Mouse (Mus musculus) urinary bladder, postnatal 10 days (tissue): ENCODE measurements around the gene 1700088E04Rik.
A peak's percentile ranks its signal among the peaks of the same experiment; 100 is the strongest.

Experiments used
- DNase-seq: peaks from one replicate; pipeline ENCODE4 v3.0.0; 2022; ENCODE audit warnings: low spot score

The 1700088E04Rik gene

DNA sequence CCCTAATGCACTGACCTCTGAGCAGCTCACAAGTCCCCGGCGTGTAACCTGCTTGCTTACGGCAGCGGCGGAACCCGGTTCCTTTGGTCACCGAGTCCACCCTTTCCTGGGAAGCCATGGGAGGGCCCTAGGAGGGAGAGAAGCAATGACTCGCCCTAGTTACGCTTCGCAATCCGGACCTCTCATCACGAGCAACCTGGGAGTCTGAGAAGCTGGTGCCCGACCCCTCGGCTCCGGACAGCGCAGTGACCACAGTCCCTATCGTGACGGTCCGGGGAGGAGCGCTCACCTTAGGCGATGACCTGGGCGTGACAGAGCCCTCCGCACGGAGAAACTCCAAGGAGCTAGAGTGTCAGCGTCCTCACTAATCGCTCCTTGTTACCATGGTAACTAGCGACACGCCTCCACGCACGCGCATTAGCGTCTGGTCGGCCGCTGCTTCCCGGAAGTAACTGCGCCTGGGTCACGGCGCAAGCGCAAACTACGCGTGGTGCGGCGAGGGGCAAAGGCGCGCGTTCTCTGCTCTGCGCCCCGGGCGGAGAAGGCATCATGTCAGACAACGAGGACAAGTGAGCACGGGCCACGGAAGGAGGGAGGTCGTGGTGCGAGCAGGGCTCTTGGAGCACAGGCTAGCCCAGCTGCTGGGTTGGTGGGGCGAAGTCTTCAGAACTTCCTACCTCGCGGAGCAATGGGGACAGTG lies at the start of gene 1700088E04Rik, which contains the start of gene Polr2f:
Gene 1700088E04Rik (minus strand): TSS at position 388 of the 700 bp plus-strand sequence.
Gene Polr2f (plus strand): TSS at position 144 of the 700 bp plus-strand sequence.
- DNase-seq = peak; percentile 75

GRCm38 (mm10) chr15:79187819-79188218 lies 46.8 kb upstream of the 1700088E04Rik start:
- no peak for DNase-seq

- DNase-seq = no peak
Measured at GRCm38 (mm10) chr15:79185213-79185612, 44.2 kb upstream of the 1700088E04Rik start.

GRCm38 (mm10) chr15:79176905-79177304 lies 35.9 kb upstream of the 1700088E04Rik start:
- DNase-seq = no peak

DNA sequence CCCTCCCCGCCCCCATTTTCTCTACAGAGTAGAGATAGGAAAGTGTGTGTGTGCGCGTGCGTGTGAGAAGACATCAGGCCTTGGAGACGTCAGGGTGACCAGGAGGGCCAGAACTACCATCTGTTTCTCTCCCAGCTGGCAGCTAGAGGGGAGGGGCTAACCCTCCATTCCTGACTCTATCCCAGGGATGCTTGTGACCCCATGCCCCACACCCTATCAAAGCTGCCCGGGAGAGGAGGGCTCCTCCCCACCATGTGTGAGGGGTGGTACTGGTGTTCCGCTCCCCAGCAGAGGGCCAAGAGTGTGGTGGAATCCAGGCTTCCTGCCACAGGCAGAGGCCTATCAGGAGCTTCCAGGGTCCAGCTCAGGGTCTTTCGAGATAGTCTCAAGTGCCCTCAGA lies 25.7 kb upstream of the 1700088E04Rik start:
- no peak for DNase-seq

DNA sequence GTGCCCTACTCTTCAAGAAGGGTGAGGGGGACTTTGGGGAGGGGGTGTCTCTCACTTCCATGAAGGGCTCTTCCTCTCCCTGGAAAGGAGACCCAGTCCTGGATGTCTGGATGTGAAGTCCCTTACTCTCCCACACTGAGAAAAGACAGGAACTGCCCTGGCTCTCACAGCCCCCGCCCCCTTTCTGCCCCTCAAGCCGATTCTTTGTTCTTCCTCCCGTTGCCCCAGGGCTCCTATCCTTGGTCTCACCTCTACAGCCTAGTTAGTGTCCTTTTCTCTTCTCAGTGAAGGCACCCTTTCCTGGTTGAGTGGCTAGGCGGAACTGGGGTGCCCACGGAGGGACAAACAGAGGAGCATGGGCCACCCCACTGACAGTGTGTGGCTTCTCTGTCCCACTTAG lies 24.1 kb upstream of the 1700088E04Rik start, which contains the start of gene Sox10:
Gene Sox10 (minus strand): TSS at position 101 of the 400 bp plus-strand sequence.
- DNase-seq = no peak

DNA sequence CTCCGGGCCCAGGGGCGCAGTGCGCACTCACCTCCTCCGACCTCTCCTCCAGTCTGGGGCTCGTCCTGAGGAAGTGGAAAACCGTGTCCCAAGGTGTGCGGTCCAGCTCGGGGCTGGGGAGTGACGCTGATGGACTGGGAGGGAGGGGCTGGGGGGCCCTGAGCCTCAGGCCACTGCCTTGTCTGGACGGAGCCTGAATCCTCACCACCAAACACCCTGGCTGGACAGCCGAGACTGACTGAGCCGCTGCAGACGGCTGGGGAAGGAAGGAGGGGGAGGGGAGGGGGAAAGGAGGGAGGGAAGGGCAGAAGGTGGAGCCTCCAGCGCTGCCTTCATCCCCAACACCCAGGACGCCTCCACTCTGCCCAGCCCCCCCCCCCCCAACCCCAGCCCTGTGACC lies 23.2 kb upstream of the 1700088E04Rik start:
- DNase-seq = no peak

- DNase-seq = no peak
Measured at GRCm38 (mm10) chr15:79162822-79163221, 21.8 kb upstream of the 1700088E04Rik start.

DNA sequence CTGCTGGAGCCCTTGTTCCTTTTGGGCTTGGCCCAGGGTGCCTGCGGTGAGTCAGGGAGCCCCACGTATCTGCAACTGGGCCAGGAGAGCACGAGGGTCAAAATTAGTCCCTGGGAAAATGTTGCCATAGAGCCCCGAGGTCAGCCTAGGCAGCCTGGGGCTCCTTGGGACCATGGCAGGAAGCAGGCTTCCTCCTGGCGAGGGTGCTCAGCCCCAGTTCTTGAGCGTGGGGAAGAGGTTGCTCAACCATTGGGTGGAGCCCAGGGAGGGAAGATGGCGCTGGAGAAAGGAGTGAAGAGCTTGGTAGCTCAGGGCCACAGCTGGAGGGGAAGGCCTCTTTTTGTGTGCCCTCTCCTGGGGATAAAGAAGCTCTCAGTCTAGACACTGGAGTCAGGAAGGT lies 21.2 kb upstream of the 1700088E04Rik start:
- DNase-seq = no peak

DNA sequence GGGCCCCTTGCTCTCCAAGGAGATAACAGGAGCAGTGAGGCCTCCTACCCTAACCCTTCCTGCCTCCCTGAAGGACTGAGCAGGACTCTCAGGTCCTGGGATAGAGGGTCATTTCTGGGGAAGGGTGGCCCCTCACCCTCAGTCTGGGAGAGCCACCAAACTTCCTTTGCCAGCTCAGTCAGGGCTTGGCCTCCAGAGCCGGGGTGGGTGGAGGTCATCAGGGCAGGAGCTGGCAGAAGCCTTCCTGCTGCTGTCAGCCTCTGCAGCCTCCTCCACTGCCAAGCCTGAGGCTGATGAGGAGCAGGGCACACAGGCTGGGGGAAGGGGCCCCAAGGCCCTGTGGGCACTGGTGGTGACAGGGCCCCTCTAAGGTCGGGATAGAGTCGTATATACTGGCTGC lies 14.5 kb upstream of the 1700088E04Rik start:
- no peak for DNase-seq

- DNase-seq = no peak
Measured at GRCm38 (mm10) chr15:79152709-79153108, 11.7 kb upstream of the 1700088E04Rik start.

DNA sequence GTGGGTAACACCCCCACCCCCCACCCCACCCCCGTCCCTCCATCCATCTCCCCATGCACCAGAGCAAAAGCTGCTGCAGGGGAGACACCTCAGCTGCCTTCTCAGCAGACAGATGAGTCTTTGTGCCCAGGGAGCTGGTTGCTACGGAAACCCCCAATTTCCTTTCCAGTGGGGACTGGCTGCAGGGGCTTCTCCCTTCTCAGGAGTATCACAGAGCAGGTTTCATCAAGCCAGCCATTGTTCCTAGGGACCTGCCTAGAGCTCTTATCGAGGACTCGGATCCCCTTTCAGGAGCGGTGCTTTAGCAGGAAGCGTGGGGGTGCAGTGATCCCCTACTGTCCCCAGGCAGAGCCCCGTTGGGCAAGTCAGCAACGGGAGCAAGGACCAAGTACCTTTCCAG lies 10.8 kb upstream of the 1700088E04Rik start:
- no peak for DNase-seq

DNA sequence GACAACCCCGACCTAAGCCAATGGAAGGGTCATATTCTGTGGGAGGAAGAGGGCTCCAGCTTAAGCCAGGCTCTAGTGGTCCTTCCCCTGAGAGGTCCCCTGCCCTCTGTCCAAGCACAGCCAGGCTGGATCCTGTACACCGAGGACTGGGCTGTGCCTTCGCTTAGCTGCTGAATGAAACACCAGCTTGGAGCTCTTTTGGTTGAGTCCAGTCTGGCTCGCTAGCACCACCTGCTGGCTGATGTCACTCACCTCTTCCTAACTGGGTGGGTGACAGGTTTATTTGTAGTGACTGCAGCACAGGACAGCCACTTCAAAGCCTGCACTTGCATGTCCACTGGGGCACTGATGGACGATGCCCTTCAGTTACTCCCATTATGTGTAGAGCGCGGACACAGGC lies 7.5 kb upstream of the 1700088E04Rik start:
- DNase-seq = peak; percentile 65

GRCm38 (mm10) chr15:79145522-79145921 lies 4.5 kb upstream of the 1700088E04Rik start:
- no peak for DNase-seq

DNA sequence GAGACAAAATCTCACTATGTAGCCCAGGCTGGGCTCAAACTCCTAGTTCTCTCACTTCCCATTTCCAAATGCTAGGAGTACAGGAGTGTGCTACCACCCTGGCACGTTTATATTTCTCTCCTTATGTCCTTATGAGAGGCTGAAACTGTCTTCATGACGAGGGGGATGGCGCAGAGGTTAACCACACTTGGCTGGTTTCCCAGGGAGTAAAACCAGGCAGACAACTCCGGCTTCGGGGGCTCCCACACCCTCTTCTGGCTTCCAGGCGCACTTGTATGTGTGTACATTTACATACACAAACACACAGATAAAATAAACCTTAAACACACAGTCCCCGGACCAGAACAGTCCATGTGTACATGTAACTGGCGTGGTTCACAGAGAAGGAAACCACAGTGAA lies 3.0 kb upstream of the 1700088E04Rik start:
- DNase-seq = no peak

DNA sequence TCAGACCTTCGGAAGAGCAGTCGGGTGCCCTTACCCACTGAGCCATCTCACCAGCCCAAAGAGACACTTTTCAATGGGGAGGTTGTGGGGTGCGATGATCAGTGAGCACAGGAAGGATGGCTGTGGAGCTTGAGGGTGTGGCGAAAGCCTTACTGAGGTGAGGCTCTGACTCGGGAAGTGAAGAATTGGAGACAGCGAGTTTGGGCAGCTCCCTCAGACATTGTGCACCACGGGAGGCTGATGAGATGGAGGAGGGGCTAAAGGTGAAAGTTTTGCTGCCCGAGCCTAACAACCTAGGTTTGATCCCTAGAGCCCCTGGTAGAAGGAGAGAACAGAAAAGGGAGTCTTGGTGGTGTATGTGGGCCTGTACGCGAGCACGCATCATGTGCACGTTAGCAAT lies 2.3 kb upstream of the 1700088E04Rik start:
- no peak for DNase-seq

GRCm38 (mm10) chr15:79141566-79141917 lies 489 bp upstream of the 1700088E04Rik start:
- no peak for DNase-seq

DNA sequence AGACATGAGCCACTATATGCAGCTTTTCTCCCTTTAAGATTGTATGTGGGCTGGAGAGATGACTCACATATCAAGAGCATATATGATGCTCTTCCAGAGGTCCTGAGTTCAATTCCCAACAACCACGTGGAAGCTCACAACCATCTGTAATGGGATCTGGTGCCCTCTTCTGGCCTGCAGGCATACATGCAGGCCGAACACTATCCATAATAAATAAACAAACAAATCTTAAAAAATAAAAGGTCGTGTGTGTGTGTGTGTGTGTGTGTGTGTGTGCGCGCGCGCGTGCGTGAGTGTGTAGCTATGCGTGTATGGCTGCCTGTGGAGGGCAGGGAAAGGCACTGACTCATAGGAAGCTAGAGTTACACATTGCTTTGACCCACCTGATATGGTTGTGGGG lies 1.4 kb downstream of the 1700088E04Rik start:
- DNase-seq = no peak

GRCm38 (mm10) chr15:79135783-79136575 lies 5.1 kb downstream of the 1700088E04Rik start:
- DNase-seq = no peak

DNA sequence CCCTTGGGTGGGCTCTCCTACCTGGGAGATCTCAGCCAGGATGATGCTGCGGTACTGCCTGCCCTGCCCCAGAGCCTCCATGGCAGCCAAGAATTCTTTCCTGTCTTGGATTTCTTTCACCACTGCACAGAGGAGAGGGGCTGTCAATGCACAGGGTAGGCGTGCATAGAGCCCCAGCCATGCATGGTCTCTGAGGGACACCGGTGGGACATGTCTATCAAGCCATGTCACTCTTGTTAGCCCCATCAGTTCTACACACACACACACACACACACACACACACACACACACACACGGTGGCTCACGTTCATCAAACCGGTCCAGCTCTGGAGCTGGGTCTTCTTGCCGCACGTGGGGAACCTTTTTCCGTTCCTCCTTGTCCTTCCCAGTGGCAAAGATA lies 5.7 kb downstream of the 1700088E04Rik start:
- no peak for DNase-seq

GRCm38 (mm10) chr15:79134496-79135270 lies 6.4 kb downstream of the 1700088E04Rik start:
- DNase-seq = no peak

GRCm38 (mm10) chr15:79133191-79133661 lies 7.8 kb downstream of the 1700088E04Rik start:
- DNase-seq = no peak
